Mouse (Mus musculus): ENCODE data around the gene Numb. TPM values are rescaled to one million over a fixed set of nuclear protein-coding genes. Genes with fewer than 3 reads are reported as not detected.

Gene Numb
- total RNA-seq, 1 experiment from 2014 or later: 36.1 TPM

GRCm38 (mm10) chr12:83795586-83795985 lies 126.1 kb downstream of the Numb start:
- ATAC-seq (replicated peaks; ENCODE audit: insufficient number of reproducible peaks, low FRiP score, low TSS enrichment, poor library complexity, severe bottlenecking): no peak; the same call in 1 of the 2 replicates

- ATAC-seq (replicated peaks; ENCODE audit: insufficient number of reproducible peaks, low FRiP score, low TSS enrichment, poor library complexity, severe bottlenecking): no peak
Observed at GRCm38 (mm10) chr12:83795051-83795450, 126.7 kb downstream of the Numb start.

GRCm38 (mm10) chr12:83792706-83793410 lies 128.9 kb downstream of the Numb start:
- ATAC-seq (replicated peaks; ENCODE audit: insufficient number of reproducible peaks, low FRiP score, low TSS enrichment, poor library complexity, severe bottlenecking): no peak

GRCm38 (mm10) chr12:83791737-83792136 lies 130.0 kb downstream of the Numb start:
- ATAC-seq (replicated peaks; ENCODE audit: insufficient number of reproducible peaks, low FRiP score, low TSS enrichment, poor library complexity, severe bottlenecking): no peak

- no peak for ATAC-seq (replicated peaks; ENCODE audit: insufficient number of reproducible peaks, low FRiP score, low TSS enrichment, poor library complexity, severe bottlenecking)
Observed at GRCm38 (mm10) chr12:83790749-83791148, 131.0 kb downstream of the Numb start.

- ATAC-seq (replicated peaks; ENCODE audit: insufficient number of reproducible peaks, low FRiP score, low TSS enrichment, poor library complexity, severe bottlenecking): no peak
Observed at GRCm38 (mm10) chr12:83789781-83790140, 132.0 kb downstream of the Numb start.

- no peak for ATAC-seq (replicated peaks; ENCODE audit: insufficient number of reproducible peaks, low FRiP score, low TSS enrichment, poor library complexity, severe bottlenecking)
Observed at GRCm38 (mm10) chr12:83789051-83789780, 132.5 kb downstream of the Numb start.

GRCm38 (mm10) chr12:83785305-83785704 lies 136.4 kb downstream of the Numb start:
- no peak for ATAC-seq (replicated peaks; ENCODE audit: insufficient number of reproducible peaks, low FRiP score, low TSS enrichment, poor library complexity, severe bottlenecking)

DNA sequence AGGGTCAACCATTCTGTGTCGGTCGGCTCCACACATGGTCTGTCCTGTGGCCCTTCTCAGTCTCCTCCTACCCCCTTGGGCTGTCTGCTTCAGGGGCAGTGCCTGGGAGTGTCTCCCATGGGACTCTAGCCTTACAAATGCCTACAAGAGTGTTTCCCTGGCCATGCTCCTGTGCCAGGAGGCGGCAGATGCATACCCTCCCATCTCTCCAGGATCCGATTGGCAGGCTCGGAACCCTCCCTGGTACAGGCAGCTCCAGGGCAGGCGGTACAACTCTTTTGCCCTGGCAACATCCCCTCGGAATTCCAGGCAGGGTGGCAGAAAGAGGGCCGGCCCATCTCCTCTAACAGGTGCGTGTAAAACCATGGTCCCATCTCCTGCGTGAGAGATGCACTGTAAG lies 139.1 kb downstream of the Numb start:
- ATAC-seq (replicated peaks; ENCODE audit: insufficient number of reproducible peaks, low FRiP score, low TSS enrichment, poor library complexity, severe bottlenecking): no peak

- no peak for ATAC-seq (replicated peaks; ENCODE audit: insufficient number of reproducible peaks, low FRiP score, low TSS enrichment, poor library complexity, severe bottlenecking)
Observed at GRCm38 (mm10) chr12:83781640-83782278, 140.0 kb downstream of the Numb start.

DNA sequence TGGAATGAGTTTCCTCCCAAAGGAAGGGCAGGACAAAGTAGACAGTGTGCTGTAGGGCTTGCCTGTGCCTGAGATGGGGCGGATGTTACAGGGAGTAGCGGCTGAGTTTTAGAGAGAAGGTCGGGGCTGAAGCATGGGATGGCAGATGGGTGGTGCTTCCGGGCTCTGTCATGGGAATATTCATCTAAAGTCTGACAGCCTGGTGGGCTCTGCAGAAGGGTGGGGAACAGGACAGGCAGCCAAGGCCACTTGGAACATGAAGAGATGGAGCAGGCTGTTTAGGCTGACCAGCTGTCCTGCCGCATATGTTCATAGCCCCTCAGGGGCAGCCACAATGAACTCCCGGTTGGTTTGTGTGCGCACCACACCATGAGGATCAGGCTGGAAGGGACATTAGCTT lies 140.5 kb downstream of the Numb start:
- ATAC-seq (replicated peaks; ENCODE audit: insufficient number of reproducible peaks, low FRiP score, low TSS enrichment, poor library complexity, severe bottlenecking): no peak

DNA sequence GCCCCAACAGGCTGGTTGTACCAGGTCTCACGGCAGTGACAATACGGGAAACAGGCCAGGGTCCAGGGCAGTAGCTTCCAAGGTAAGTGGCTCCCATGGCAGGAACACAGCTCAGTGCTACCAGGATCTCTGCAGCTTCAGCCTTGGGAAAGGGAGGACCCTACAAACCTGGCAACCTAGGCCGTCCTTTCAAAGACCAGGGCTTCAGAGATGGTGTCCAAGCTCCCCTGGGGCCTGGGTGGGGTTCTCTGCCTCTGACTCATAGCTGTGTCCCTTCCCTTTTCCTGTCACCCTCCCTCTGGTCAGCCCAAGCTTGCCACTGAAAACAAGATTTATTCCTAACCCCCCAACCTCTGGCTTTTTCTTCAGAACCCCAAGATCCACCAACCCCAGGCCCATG lies 141.6 kb downstream of the Numb start:
- ATAC-seq (replicated peaks; ENCODE audit: insufficient number of reproducible peaks, low FRiP score, low TSS enrichment, poor library complexity, severe bottlenecking): no peak

DNA sequence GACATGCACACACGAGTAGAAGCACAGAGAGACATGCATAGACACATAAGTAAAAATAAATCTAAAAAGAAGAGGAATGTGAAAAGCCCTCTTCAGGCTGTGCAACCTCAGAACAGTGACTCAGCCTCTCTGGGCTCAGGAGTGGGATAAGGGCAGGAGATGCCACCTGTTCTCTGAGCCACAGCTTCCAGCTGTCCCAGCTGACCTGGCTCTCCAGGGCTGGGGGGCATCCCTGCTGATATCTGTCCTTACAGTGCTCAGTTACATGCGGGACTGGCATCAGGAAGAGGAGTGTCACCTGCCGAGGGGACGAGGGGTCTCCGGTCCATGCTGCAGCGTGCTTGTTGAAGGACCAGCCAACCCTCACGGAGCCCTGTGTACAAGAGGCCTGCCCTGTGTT lies 145.0 kb downstream of the Numb start:
- no peak for ATAC-seq (replicated peaks; ENCODE audit: insufficient number of reproducible peaks, low FRiP score, low TSS enrichment, poor library complexity, severe bottlenecking)

DNA sequence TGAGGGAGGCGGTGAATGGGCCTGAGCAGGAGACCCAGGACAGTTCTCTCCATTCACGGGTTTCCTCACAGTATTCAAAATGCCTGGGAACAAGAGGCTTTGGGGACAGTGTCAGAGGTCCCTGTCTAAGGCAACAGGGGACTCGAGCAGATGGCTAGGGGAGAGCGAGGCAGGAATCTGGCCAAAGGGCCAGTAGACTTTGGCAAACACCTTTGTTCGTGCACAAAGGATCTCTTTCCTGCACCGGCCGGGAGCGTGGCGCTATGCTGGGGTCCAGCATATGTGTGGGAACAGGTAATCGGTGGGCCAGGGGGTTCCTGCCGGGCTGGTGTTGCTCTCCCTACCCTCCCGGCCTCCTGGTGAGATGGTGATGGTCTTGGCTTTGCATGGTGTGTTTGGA lies 146.1 kb downstream of the Numb start:
- no peak for ATAC-seq (replicated peaks; ENCODE audit: insufficient number of reproducible peaks, low FRiP score, low TSS enrichment, poor library complexity, severe bottlenecking)

DNA sequence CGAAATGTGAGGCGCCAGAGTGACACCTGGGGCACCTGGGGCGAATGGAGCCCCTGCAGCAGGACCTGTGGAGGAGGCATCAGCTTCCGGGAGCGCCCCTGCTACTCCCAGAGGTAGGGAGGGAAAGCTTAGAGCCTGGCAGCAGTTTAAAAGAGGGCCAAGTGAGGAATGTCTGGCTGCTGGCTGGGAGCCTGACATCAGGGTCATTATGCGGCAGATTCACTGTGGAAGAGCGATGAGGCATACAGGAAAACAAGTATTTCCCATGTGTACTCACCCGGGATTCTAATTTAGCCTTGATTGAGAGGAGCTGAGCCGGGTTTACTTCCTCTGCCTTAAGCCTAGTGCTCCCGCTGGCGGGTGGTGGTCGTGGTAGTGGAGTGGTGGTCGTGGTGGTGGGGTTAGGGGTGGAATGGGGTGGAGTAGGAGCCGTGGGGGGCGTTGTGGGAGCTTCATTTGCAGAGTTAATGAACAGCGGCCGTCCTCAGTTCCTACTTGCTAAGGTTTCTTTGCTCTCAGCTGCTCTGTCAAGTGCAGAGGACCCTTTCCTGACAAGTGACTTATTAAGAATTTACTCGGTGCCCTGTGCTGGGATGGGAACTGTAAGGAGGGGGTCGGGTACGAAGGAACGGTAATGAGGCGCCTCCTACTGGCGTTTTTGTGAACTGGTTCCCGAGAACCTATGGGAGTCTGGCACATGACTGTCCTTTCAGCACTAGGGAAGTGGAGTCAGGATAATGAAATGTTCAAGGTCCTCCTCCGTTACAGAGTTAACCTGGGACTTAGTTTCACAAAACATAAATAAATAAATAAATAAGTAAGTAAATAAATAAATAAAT lies 151.1 kb downstream of the Numb start:
- no peak for ATAC-seq (replicated peaks; ENCODE audit: insufficient number of reproducible peaks, low FRiP score, low TSS enrichment, poor library complexity, severe bottlenecking)

- no peak for ATAC-seq (replicated peaks; ENCODE audit: insufficient number of reproducible peaks, low FRiP score, low TSS enrichment, poor library complexity, severe bottlenecking)
Observed at GRCm38 (mm10) chr12:83768235-83768899, 153.4 kb downstream of the Numb start.

- ATAC-seq (replicated peaks; ENCODE audit: insufficient number of reproducible peaks, low FRiP score, low TSS enrichment, poor library complexity, severe bottlenecking): no peak
Observed at GRCm38 (mm10) chr12:83767833-83768232, 153.9 kb downstream of the Numb start.

- no peak for ATAC-seq (replicated peaks; ENCODE audit: insufficient number of reproducible peaks, low FRiP score, low TSS enrichment, poor library complexity, severe bottlenecking)
Observed at GRCm38 (mm10) chr12:83765965-83766603, 155.7 kb downstream of the Numb start.

Data from monocyte, adult 5-6 weeks (primary cell).